Mouse (Mus musculus): ENCODE data around the gene Adgre5.

GRCm38 (mm10) chr8:83764116-83764515 is 23.0 kb upstream of the Adgre5 start:
- TF ChIP-seq CTCF (IDR thresholded peaks at IDR 0.05; ENCODE audit: insufficient read depth, low read length) (no peak), POLR2A (IDR thresholded peaks at IDR 0.05; ENCODE audit: borderline replicate concordance, extremely low read depth, low read depth, low read length) (no peak)

Data from lung, adult 2 months (tissue).